Mouse (Mus musculus): Measurements from ENCODE around the gene Slc40a1.

Gene Slc40a1

DNA sequence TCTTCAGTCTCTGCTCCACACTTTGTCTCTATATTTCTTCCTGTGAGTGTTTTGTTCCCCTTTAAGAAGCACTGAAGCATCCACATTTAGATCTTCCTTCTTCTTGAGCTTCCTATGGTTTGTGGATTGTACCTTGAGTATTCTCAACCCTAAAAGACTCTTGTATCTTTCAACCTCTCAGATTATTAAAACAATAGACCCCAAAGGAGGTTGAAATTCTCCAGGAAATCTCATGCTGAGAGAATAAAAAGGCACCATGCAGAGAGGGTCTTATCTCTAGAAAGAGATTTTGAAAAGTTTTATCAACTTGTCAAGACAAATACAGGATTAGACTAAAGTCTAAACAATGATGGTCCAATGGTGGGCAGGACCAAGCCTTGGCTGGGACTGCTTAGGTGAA lies 42.9 kb downstream of the Slc40a1 start:
- in situ Hi-C loops (cut with MboI): no loop called here

DNA sequence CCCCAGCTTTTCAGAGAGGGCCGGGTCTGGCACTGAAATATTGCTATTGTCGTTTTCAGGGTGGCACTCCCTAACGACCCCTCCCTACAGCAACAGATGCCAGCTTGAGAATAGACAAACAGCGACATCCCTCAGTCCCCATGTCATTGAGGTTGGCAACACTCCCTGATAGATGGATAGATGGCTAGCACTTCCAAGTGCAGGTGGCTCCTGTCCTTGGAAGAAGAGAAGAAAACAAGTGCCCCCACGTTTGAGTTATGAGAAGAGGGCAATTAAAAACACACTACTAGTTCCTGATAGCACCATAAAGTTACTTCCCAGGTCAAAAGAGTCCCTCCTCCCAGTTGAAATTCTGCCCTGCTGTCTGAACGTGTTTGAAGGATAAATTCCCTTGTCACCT lies 44.2 kb downstream of the Slc40a1 start:
- in situ Hi-C loops (cut with MboI): no loop called here

DNA sequence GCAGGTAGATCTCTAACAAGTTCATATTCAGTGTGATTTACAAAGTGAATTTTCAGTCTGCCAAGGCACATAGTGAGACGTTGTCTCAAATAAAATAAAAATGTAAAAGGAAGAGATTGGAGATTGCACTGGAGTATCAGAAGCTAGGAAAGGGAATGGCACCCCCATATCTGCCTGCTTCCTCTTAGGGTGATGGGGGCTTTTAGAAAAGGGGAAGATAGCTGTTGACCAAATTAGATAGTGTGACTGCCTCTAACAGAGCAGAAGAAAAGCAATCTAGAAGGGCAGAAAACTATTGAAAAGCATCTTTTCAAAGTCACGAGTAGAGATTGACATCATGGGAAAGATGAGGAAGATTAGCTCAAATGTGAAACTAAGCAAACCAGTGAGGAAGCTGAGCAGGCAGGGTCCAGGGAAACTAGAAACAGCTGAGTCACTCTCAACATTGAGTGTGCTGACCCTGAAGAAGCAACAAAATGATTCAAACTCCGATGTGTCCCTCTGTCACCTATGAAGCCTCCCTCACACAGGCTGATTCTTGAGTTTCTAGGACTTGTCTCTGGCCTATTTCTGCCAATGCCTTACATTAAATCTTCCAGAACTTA lies 45.0 kb downstream of the Slc40a1 start:
- in situ Hi-C loops (cut with MboI): no loop called here

DNA sequence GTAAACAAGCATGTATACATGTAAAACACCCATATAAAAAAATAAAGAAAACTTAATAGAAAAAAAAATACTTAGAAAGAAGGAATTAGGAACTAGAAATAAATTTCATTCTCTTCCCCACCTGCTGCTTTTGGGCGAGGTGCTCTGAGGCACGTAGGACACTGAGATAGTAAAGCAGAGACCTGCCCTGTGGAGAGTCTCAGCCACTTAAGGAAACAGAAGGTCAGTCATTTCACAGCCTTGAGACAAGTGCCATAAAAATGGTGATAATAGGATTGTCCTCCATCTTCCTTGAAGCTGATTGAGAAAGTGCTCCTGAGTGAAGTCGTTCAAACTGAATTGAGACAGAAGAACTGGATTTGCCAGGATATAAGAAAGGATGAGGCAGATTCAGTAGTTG lies 48.9 kb downstream of the Slc40a1 start:
- in situ Hi-C loops (cut with MboI): no loop called here

DNA sequence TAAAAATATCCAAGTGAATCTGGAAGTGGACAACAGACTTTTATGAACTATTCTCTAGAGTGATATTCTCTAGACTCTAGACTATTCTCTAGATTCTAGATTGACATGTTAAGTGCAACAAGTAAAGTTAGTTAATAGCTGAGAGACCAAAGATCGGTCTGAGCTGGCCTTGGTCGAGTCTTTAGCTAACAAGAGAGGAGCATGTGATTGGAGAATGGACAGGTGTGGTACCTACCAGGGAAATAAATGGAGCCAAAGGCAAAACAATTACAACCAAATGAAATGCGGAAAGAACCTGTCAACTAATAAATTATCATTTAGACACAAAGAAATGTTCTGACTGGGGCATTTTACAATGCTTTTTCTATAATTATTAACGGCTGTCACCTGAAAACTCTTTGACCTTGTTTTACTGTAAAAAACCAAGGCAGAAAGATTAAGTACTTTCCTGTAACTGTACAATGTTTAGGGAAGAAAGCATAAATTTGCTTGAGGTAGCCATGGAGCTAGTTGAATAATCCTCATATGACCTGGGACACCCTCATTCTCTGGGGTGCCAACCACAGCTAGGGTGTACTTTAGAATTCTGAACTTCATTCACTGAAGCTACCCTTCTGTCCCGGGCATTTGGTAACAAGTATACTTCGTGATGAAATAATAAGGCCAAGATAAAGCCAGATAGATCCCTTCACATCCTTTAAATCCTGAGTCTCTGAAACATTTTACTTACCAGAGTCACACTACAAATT lies 49.7 kb downstream of the Slc40a1 start:
- in situ Hi-C loops (cut with MboI): no loop called here

DNA sequence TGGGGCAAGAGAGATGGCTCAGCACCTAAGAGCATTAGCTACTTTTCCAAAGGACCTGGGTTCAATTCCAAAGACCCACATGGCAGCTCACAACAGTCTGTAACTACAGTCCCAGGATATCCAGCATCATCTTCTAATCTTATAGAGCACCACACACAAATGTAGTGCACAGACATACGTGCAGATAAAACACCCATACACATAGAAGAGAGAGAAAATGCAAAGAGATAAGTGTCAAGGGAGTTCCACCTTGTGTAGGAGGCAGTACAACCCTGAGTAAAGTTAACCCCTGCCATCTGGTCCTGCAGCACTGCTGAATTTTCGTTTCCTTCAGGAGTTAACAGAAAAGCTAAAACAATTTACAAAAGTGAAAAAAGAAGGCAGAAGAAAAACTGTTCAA lies 50.7 kb downstream of the Slc40a1 start:
- in situ Hi-C loops (cut with MboI): no loop called here

DNA sequence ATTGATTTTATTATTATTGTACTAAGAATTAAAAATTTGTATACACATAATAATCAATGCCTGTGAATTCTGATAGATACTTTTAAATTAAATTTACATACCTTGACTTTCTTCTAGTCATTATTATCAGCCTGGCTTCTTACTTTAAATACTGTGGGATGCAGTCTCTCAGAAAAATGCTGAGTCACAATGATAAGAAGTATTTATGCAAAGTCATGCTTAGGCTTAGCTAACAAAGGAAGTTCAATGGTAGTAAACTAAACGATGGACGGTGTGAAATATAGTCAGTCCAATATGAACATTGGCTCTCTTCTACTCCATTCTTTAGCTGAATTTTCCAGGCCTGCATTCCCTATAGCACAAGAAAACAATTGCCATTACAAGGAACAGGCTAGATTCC lies 53.1 kb downstream of the Slc40a1 start:
- in situ Hi-C loops (cut with MboI): no loop called here

DNA sequence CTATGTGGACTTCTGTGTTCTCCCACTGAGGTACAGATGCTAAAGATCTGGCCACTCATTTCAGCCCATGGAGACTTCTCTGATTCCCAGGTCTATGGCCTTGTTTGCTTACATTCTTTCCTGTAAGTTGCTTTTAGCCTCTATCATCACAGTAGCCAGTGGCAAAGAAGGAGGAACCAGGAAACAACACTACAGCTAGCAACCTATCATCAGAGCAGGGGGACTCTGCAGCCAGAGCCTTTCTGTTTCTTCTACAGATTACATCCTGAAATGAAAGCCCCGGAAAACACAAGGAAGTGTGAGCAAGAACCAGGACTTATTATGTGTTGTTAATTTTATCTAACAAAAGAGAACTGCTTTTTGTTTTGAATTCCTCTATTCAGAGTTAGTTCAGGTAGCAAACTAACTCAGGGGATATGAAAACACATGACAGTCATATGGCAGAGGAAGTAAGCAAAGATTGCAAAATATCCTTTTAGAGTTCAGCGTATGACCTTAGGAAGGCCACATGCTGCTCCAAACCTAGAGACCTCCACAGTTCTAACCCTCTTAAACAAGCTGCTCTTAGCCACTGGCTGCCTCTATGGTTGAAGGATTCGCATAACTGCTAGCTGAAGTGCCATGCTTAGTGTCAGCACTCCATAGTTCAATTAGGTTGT lies 57.7 kb downstream of the Slc40a1 start:
- in situ Hi-C loops (cut with MboI): no loop called here

DNA sequence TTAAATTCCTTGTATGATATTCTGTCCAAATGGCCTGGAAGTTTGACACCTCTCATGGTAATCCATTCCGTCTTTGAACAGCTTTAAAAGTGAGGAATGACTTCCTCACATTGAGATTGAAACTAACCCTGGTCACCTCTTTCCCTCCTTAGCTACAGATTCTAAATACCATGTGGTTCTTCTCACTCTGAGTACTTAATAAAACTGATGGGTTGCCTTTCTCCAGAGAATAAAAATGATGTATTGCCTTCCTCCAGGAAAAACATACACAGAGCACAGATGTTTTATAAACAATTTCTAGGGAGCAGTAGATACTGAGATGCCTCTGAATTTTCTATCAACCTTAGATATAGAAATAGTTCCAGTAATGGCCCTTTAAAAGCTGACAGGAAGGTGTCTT lies 58.3 kb downstream of the Slc40a1 start:
- in situ Hi-C loops (cut with MboI): no loop called here

DNA sequence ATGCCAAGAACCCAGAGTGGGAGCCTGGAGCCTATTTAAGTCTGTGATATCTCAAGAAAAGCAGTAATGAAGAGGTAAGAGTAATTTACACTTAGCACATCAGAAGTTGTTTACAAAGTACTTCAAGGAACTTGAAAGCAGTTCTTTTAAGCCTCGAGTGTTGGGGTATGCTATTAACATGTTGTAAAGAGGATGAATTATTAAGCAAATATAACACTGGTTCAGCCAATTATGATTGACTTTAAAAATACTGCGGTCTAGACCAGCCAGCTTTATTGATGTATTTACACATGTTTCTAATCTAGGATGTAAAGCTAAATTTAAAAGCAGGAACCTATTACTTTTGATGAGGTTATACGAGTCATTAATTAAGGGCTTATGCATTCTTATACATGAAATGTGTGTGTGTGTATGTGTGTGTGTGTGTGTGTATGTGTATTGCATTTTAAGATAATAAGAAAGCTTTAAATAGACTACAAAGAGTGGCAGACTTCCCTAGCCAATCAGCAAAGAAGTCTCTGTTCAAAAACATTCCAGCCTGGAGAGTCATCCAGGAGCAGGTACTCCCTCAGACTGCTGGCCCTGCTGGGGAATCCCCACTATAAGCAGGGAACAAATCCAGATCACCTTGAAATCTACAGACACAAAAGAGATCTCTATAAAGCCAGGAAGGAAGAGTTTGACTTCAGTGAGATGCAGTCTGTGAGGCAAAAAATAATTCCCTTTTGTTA lies 59.9 kb downstream of the Slc40a1 start:
- in situ Hi-C loops (cut with MboI): no loop called here

DNA sequence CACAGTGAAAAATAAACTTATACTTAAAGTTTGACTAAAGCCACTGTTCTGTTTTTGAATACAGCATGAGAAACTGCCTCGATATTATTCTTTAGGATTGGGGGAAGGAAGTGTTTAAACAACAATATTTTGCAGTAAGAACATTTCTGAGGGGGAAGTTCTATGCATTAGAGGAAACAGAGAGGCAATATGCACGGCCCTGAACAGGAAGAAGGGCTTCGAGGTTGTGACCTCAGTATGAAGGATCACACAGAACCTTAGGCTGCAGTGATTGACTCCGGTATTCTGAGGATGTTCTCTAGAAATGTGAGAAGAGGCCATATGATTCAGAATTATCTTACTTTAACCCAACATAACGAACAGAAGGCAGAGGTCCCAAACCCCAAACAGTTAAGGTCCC lies 60.6 kb downstream of the Slc40a1 start:
- in situ Hi-C loops (cut with MboI): no loop called here

DNA sequence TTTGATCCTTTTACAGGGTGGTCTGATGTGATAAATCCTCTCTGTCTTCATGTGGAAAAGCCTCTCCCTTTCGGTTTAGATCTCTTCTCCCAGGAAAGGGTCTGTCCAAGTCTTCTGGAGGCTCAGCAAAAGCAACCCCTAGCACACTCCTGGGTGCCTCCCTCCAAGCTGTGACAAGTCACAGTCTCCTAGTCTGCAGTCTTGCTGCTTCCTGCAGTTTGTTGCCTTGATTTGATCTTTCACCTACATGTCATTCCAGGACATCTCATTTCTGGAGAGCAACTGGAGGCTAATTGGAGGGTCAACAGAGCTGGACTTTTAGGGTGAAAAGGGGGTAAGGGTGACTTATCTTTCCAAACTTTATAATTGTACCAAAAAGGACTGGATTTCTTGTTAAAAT lies 61.0 kb downstream of the Slc40a1 start:
- in situ Hi-C loops (cut with MboI): no loop called here

DNA sequence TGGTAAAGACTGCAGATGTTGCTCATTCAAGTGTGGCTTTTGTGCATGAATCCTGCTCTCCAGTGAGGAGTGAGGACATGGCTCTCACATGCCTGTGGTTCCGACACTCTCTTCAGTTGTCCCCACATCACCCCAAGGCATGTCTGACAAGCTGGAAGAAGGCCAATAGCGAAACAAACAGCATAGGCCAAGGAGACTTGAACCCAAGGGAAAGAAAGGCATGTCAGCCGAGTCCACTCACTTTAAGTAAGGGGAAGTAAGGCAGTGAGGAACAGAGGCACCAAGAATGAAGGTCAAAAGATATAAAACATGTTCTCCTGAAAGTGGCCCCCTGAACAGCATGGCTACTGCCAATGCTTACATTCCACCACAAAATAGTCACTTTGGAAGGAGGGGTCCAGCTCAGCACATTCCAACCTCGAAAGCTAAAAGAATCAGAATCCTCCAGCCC lies 61.7 kb downstream of the Slc40a1 start:
- in situ Hi-C loops (cut with MboI): no loop called here

DNA sequence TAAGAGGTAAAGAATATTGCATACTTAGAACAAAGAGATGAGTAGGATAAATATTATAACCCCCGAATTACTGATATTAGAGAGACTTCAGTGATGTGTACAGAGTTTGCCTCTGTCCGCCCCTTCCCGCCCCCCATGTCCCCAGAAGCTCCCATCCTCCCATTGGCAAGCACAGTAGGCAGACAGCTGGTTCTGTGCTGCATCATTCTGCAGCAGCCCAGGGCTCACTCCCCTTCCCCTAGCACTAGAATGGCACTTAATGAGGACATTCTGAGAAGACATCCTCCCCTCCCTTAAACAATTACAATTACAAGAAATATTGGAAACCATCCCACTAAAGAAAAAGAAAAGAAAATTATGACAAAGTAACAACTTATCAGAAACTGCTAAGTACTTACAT lies 62.7 kb downstream of the Slc40a1 start:
- in situ Hi-C loops (cut with MboI): no loop called here

DNA sequence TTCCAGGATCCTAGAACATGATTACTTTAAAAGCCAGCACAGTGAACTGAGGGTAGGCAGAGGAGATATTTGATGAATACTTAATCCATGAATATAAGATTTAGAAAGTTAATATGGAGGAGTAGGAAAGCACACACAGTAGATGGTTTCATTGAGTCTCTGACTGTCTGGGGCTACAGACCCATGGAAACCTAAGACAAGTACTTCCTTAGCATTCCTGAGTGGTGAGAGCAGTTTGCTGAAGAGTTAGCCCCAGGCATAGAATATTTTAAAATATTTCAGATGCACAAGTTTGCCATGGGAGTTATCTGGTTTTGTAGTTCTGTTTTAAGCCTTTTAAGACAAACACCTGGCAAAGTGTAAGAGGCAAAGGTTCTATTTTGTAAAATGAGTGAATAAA lies 65.2 kb downstream of the Slc40a1 start:
- in situ Hi-C loops (cut with MboI): no loop called here

DNA sequence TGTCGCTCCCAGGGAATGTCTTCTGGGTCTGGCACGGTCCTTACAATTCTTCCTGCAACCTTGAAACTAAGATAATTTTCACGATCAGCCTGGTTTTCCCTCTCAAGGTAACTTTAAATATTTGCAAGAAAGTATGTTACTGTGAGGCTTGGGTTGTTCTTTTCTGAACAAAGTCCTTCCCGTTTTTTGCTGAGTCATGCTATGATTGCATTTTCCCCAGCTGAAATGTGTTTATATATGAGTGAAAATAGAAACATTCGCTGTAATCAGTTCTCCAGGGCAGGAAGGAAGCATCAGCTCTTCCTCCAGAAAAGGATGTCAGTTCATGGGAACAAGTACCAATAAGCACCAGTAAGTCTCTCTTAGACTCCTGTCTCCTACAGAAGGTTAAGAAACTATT lies 66.0 kb downstream of the Slc40a1 start:
- in situ Hi-C loops (cut with MboI): no loop called here
